ENCODE assay signal across 16 mouse cellular contexts in the genomic region with DNA sequence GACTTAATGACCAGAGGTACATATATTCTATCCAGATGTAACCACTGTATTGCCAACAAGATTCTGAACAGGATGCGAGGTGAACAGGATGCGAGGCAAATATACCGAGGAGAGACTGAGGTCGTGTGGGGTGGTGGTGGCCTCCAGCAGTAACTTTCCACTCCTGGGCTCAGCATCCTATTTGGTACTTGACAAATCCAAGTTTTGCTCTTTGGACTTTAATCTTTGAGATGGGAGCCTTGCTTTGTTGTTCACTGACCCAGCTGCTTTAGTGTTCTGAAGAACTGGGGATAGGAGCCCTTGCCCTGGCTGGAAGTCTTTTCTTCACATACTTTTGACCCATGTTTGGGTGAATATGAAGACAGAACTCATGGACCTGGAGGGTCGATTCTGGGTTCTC.
"Had no signal": no experiment of that assay in that cellular context is flagged by ENCODE, and none has a peak within 500 bp of the region (broad histone marks: within the 10 kb centered on the region; RNA-seq: fewer than 3 reads in every experiment).

No protein-coding gene starts in this region.

- H3K9ac ChIP-seq: limb, embryonic 13.5 days; liver, embryonic 12.5 days; liver, embryonic 15.5 days; lung, embryonic 15.5 days; midbrain, embryonic 13.5 days had no signal

- H3K9me3 ChIP-seq: limb, embryonic 10.5 days; limb, embryonic 13.5 days; liver, embryonic 12.5 days; liver, embryonic 15.5 days; lung, embryonic 15.5 days; midbrain, embryonic 10.5 days; midbrain, embryonic 13.5 days had no signal

- ATAC-seq: intestine, postnatal 0 days; liver, embryonic 12.5 days; midbrain, embryonic 13.5 days; midbrain, embryonic 16.5 days had no signal

- H3K27ac ChIP-seq: limb, embryonic 10.5 days; limb, embryonic 13.5 days; liver, embryonic 12.5 days; liver, embryonic 15.5 days; lung, embryonic 15.5 days; macrophage; midbrain, embryonic 10.5 days; midbrain, embryonic 13.5 days had no signal

- H3K4me3 ChIP-seq: limb, embryonic 10.5 days; limb, embryonic 13.5 days; liver, embryonic 12.5 days; liver, embryonic 15.5 days; lung, embryonic 15.5 days; midbrain, embryonic 10.5 days; midbrain, embryonic 13.5 days; myocyte had no signal

- H3K27me3 ChIP-seq: limb, embryonic 13.5 days; liver, embryonic 12.5 days; liver, embryonic 15.5 days; lung, embryonic 15.5 days; midbrain, embryonic 13.5 days had no signal

- H3K4me2 ChIP-seq: limb, embryonic 13.5 days; liver, embryonic 12.5 days; liver, embryonic 15.5 days; lung, embryonic 15.5 days; midbrain, embryonic 13.5 days had no signal

- DNase-seq: liver; lung, adult 18-20 months; lung, postnatal 10 days; thymus, adult 18-20 months; thymus, postnatal 36 days had no signal

- H3K4me1 ChIP-seq: limb, embryonic 13.5 days; liver, embryonic 15.5 days; lung, embryonic 15.5 days; midbrain, embryonic 10.5 days; midbrain, embryonic 13.5 days had no signal
